Mouse (Mus musculus) pancreas, adult 10 weeks (tissue): ENCODE data around the gene Noc2l. TPM values are rescaled to one million over a fixed set of nuclear protein-coding genes. Genes with fewer than 3 reads are reported as not detected.

Source experiments
- polyA plus RNA-seq: library from polyadenylated mRNA; stranded (reverse); fragments of 350-450 nt; fragmentation: Illumina TruSeq; extraction: RNeasy Lipid Tissue Mini Kit (QIAGEN cat#74804); gene quantifications from one replicate; pipeline ENCODE4 v1.2.3, GENCODE M21; 2015; ENCODE audit warnings: low read depth, low replicate concordance; ENCODE audit not compliant: insufficient read depth

Noc2l gene
- 19.6 TPM for polyA plus RNA-seq

GRCm38 (mm10) chr4:156235808-156236533, at the start of gene Noc2l:
Gene Noc2l, plus strand, starts transcription at chr4:156236010.

DNA sequence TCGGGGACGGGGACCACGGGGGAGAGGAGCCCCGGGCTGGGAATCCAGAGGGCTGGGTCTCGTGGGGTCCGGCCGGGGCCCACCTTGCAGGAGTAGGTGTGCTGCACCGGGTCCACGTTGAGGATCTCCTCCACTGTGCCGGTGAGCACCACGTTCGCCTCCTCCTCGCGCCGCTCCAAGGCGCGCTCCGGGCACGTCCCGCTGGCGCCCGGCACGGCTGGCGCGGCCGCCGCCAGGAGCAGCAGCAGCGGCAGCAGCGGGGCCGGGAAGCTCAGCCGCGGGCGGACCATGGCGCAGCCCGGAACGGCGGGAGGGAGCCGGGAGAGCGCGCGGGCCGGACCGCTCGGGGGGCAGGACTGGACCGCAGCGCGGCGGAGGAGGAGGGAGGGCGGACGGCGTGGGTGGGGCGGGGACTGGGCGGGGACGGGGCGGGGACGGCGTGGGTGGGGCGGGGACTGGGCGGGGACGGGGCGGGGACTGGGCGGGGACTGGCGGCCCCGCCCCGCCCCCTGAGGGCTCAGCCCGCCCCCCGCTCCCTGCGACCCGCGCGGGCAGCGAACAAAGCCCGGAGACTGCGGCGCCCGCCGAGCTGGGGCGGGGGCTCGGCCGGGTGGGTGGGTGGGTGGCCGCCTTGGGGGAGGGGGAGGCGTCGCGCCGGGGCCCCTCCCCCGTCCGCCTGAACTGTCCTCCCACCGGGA, 38.5 kb upstream of the Noc2l start, which contains the start of gene Agrn:
TSS of gene Agrn (minus strand) at position 358 of the 698 bp plus-strand sequence.

GRCm38 (mm10) chr4:156200623-156201475, 35.0 kb upstream of the Noc2l start, which contains the start of gene Isg15:
Gene Isg15, minus strand, starts transcription at chr4:156200818.

GRCm38 (mm10) chr4:156203001-156203412, 32.8 kb upstream of the Noc2l start, which contains the start of gene AW011738:
Gene AW011738, plus strand, starts transcription at chr4:156203304.

DNA sequence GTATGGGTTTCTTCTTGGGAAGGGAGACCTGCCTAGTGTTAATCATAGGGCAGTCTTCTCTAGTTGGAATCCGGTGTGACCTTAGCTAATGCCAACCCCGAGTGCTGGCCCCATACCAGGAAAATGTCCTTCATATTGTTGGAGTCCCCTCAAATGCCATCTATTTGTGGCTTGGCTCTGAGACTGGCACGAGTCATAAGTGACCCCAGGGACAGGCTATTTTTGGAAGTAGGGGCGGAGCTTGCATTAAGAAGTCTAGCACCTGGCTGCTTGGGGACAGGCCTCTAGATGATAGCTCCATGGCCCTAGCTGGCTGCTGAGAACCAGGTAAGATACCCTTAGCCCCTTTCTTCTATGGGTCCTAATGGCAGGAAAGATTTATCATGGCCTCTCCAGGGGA, 20.2 kb upstream of the Noc2l start, which contains the start of gene Perm1:
TSS of gene Perm1 (plus strand) at position 220 of the 400 bp plus-strand sequence.

GRCm38 (mm10) chr4:156234701-156235213, 1.1 kb upstream of the Noc2l start, which contains the start of gene Plekhn1:
Gene Plekhn1, minus strand, starts transcription at chr4:156234857.

GRCm38 (mm10) chr4:156255078-156255839, 19.4 kb downstream of the Noc2l start, which contains the start of gene Samd11:
Gene Samd11, minus strand, starts transcription at chr4:156255657.

Other genes with a start within 250 kb of the Noc2l start
- gene B3galt6, start 243.4 kb upstream of the Noc2l start, polyA plus RNA-seq = 1.6 TPM
- 42.9 TPM for gene Sdf4, start 243.1 kb upstream of the Noc2l start, polyA plus RNA-seq
- not detected for gene Tnfrsf4, start 222.2 kb upstream of the Noc2l start, polyA plus RNA-seq
- not detected for gene Tnfrsf18, start 209.8 kb upstream of the Noc2l start, polyA plus RNA-seq
- gene Ttll10, start 176.6 kb upstream of the Noc2l start, polyA plus RNA-seq = 5.0 TPM
- 3.1 TPM for gene 9430015G10Rik, start 126.0 kb upstream of the Noc2l start, polyA plus RNA-seq
- gene Rnf223, start 105.5 kb upstream of the Noc2l start, polyA plus RNA-seq = not detected
- gene Agrn, start 38.5 kb upstream of the Noc2l start, polyA plus RNA-seq = 39.4 TPM
- 5.8 TPM for gene Isg15, start 35.2 kb upstream of the Noc2l start, polyA plus RNA-seq
- gene AW011738, start 32.7 kb upstream of the Noc2l start, polyA plus RNA-seq = 0.74 TPM
- not detected for gene Perm1, start 20.1 kb upstream of the Noc2l start, polyA plus RNA-seq
- gene Plekhn1, start 1.2 kb upstream of the Noc2l start, polyA plus RNA-seq = 13.6 TPM
- gene Samd11, start 19.6 kb downstream of the Noc2l start, polyA plus RNA-seq = not detected
- gene Vmn2r-ps159, start 95.1 kb downstream of the Noc2l start, polyA plus RNA-seq = not detected